Mouse (Mus musculus) layer of hippocampus, adult 9-10 months (tissue): ENCODE measurements at regions not wholly inside any gene's neighbourhood (a gene's known extent, or its start where the extent isn't known, plus 50 kb on each side); places are given as distances from the start of the nearest gene placed in this dataset.
A peak's percentile ranks its signal among the peaks of the same experiment; 100 is the strongest.

Source experiments
- DNase-seq: peaks from one replicate; pipeline ENCODE4 v3.0.0; 2022; ENCODE audit warnings: low spot score

DNA sequence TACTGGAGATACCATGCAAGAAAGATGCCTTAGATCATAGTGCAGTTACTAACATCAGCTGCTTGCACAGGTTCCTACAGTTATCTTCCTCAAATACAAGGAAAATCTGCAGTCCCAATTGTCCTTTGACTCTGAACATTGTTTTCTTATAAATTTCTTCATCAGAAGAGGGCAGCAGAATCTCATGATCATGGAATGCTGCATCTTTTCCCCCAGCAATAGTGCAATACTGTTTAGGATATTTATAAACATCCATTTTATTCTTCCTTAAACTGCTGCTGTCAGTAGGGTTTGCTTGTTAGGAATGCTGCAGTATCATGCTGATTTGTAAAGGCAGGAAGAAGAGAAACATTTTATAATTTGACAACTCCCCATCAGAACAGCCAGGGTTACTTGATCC lies 1088.7 kb downstream of the Otol1 start:
- peak; percentile 24 for DNase-seq

DNA sequence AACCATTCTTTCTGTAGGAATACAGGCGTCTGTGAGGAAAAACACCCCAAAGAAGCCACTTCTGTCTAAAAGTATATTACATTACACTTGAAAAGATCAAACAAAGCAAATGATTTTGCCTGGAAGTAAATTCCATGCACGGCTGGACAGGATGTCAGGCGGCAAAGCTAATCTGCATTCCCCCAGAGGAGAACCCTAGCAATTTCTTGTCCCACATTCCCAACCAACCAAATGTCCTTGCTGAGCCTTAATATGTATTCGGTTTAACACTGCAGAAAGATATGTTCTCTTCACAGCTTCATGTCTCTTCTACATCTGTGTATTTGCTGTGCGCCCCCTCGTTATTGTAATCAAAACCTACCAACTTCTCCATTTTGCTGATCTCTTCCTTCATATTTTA lies 1096.1 kb downstream of the Otol1 start:
- no peak for DNase-seq

DNA sequence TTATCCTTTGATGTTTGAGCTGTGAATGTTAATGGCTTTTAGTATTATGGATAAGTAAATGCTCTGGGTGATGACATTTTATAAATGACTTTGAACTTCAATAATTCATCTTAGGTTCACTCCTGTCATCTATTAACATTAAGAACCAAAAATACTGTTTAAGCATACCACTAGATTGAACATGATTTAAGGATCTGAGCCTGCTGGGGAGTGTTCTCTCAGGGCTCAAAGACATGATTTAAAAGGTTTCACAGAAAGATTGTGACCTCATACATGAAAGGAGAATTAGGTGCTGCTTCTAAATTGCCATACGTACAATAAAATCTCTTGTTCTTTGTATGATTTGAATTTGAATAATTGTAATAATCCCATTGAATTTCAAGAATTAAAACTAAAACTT lies 1137.8 kb downstream of the Otol1 start:
- DNase-seq, result no peak
